Mouse (Mus musculus) cortical plate, adult 2 months (tissue): ENCODE measurements at regions not wholly inside any gene's neighbourhood (a gene's known extent, or its start where the extent isn't known, plus 50 kb on each side); places are given as distances from the start of the nearest gene placed in this dataset.

ENCODE experiments used
- CTCF ChIP-seq: fragments of 200-500 bp; IDR thresholded peaks from 2 replicates; pipeline ENCODE4 v1.5.1; 2011; ENCODE audit warnings: mild to moderate bottlenecking, control low read depth, low read length; ENCODE audit not compliant: insufficient read depth; ENCODE audit errors: extremely low read depth
- POLR2A ChIP-seq: fragments of 200-500 bp; IDR thresholded peaks from 2 replicates; pipeline ENCODE4 v1.6.1; 2011; ENCODE audit warnings: mild to moderate bottlenecking, low read length, control low read depth; ENCODE audit not compliant: insufficient read depth; ENCODE audit errors: extremely low read depth

DNA sequence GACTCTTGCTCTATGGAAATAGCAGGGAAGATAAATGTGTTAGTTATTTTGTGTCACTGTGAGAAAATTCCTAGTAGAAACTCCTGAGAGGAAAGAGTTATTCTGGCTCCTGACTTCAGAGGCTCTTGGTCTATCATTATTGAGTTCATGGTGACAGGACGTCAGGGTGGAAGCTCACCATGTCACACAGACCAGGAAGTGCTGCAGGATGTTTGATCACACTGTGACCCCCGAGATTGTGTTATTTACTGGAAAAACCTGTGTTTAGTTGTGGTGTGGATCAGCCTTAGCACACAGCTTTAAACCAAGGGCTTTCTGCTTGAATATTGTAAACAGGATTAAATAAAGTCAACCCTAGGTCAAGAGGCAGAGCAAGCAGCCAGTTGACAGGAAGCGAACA is 93.4 kb upstream of the Galnt15 start:
- TF ChIP-seq CTCF (no peak), POLR2A (no peak)
